Mouse (Mus musculus): ENCODE results near the gene Smim7.

The Smim7 gene

GRCm38 (mm10) chr8:72570633-72571610, at the start of gene Smim7:
Gene Smim7 (minus strand): TSS chr8:72571088.
- peak; percentile 99 for DNase-seq (ENCODE audit: low read depth, low spot score)

- peak; percentile 60 for DNase-seq (ENCODE audit: low read depth, low spot score)
Measured at GRCm38 (mm10) chr8:72590198-72590597, 19.3 kb upstream of the Smim7 start.

GRCm38 (mm10) chr8:72589286-72589685, 18.4 kb upstream of the Smim7 start:
- no peak for DNase-seq (ENCODE audit: low read depth, low spot score)

GRCm38 (mm10) chr8:72588865-72589264, 18.0 kb upstream of the Smim7 start:
- DNase-seq (ENCODE audit: low read depth, low spot score), result no peak

- DNase-seq (ENCODE audit: low read depth, low spot score), result no peak
Measured at GRCm38 (mm10) chr8:72587806-72588205, 16.9 kb upstream of the Smim7 start.

- no peak for DNase-seq (ENCODE audit: low read depth, low spot score)
Measured at GRCm38 (mm10) chr8:72584390-72584789, 13.5 kb upstream of the Smim7 start.

- no peak for DNase-seq (ENCODE audit: low read depth, low spot score)
Measured at GRCm38 (mm10) chr8:72583056-72583771, 12.3 kb upstream of the Smim7 start.

- DNase-seq (ENCODE audit: low read depth, low spot score), result peak; percentile 32
Measured at GRCm38 (mm10) chr8:72579374-72579773, 8.5 kb upstream of the Smim7 start.

GRCm38 (mm10) chr8:72577941-72578340, 7.1 kb upstream of the Smim7 start:
- no peak for DNase-seq (ENCODE audit: low read depth, low spot score)

- DNase-seq (ENCODE audit: low read depth, low spot score), result peak; percentile 44
Measured at GRCm38 (mm10) chr8:72577266-72577665, 6.4 kb upstream of the Smim7 start.

GRCm38 (mm10) chr8:72575915-72576314, 5.0 kb upstream of the Smim7 start:
- DNase-seq (ENCODE audit: low read depth, low spot score), result no peak

- no peak for DNase-seq (ENCODE audit: low read depth, low spot score)
Measured at GRCm38 (mm10) chr8:72573450-72573849, 2.6 kb upstream of the Smim7 start.

- DNase-seq (ENCODE audit: low read depth, low spot score), result no peak
Measured at GRCm38 (mm10) chr8:72572507-72572906, 1.6 kb upstream of the Smim7 start.

GRCm38 (mm10) chr8:72571611-72572473, 954 bp upstream of the Smim7 start, which contains the start of gene Tmem38a:
Gene Tmem38a (plus strand): TSS chr8:72572055.
- DNase-seq (ENCODE audit: low read depth, low spot score), result peak; percentile 81

- DNase-seq (ENCODE audit: low read depth, low spot score), result no peak
Measured at GRCm38 (mm10) chr8:72565970-72566369, 4.9 kb downstream of the Smim7 start.

- DNase-seq (ENCODE audit: low read depth, low spot score), result peak; percentile 39
Measured at GRCm38 (mm10) chr8:72561111-72561689, 9.7 kb downstream of the Smim7 start.

GRCm38 (mm10) chr8:72555770-72556169, 15.1 kb downstream of the Smim7 start:
- DNase-seq (ENCODE audit: low read depth, low spot score), result peak; percentile 74

- DNase-seq (ENCODE audit: low read depth, low spot score), result no peak
Measured at GRCm38 (mm10) chr8:72549314-72549892, 21.5 kb downstream of the Smim7 start.

- no peak for DNase-seq (ENCODE audit: low read depth, low spot score)
Measured at GRCm38 (mm10) chr8:72548644-72549313, 22.1 kb downstream of the Smim7 start.
